Mouse (Mus musculus) spleen, adult 2 months (tissue): ENCODE data around the gene Ube2e1. TPM values are rescaled to one million over a fixed set of nuclear protein-coding genes. Genes with fewer than 3 reads are reported as not detected.

Experiments used
- DNase-seq, 2 experiments: peaks; one replicate each; pipeline versions ENCODE4 v3.0.0 to v3.0.0-alpha.2; 2012 to 2021; ENCODE audit warnings: low spot score in 2 of 2, low read depth in 1 of 2
- H3K27ac ChIP-seq: fragments of 200-500 bp; 2 replicates; pipeline ENCODE4 v1.5.1; 2012; ENCODE audit warnings: low read length, inconsistent platforms; ENCODE audit not compliant: insufficient read depth
- H3K27me3 ChIP-seq: fragments of 200-500 bp; 2 replicates; pipeline ENCODE4 v1.6.1; 2012; ENCODE audit warnings: mild to moderate bottlenecking, moderate library complexity, low read length, inconsistent platforms; ENCODE audit not compliant: control insufficient read depth, insufficient read depth
- H3K36me3 ChIP-seq: fragments of 200-500 bp; 2 replicates; pipeline ENCODE4 v1.6.1; 2012; ENCODE audit warnings: mild to moderate bottlenecking, low read length, inconsistent platforms; ENCODE audit not compliant: control insufficient read depth, insufficient read depth
- H3K4me1 ChIP-seq: fragments of 200-500 bp; 2 replicates; pipeline ENCODE4 v1.6.1; 2011; ENCODE audit warnings: inconsistent platforms; ENCODE audit not compliant: control insufficient read depth, insufficient read depth, insufficient read length
- H3K4me3 ChIP-seq: fragments of 200-500 bp; 2 replicates; pipeline ENCODE4 v1.5.1; 2011; ENCODE audit warnings: mild to moderate bottlenecking, inconsistent platforms; ENCODE audit not compliant: insufficient read depth, insufficient read length; ENCODE audit errors: extremely low read depth
- CTCF ChIP-seq: fragments of 200-500 bp; IDR thresholded peaks from 2 replicates; pipeline ENCODE4 v1.5.1; 2011; ENCODE audit warnings: mild to moderate bottlenecking, inconsistent platforms; ENCODE audit not compliant: insufficient read depth, insufficient read length, insufficient replicate concordance; ENCODE audit errors: extremely low read depth
- POLR2A ChIP-seq: fragments of 200-500 bp; IDR thresholded peaks from 2 replicates; pipeline ENCODE4 v1.6.1; 2011; ENCODE audit warnings: low read depth, low read length, inconsistent platforms
- WGBS: fragments of 180-500 bp; shearing (Covaris S2); methylation state at CpG from one replicate; pipeline ENCODE4 v1.1.7; 2018; 5-methylcytosine and 5-hydroxymethylcytosine counted together
- polyA plus RNA-seq: library from polyadenylated mRNA; depleted of rRNA; stranded (reverse); fragments of >200 nt; gene quantifications from 2 replicates; pipeline ENCODE4 v1.2.3, GENCODE M21; 2012

Gene Ube2e1
- polyA plus RNA-seq, 1 experiment: 12.7 TPM

- H3K36me3 ChIP-seq: peaks cover 6% of the 10 kb centered on the region
- peak overlapping the region; percentile 18; the same call in 1 of the 2 replicates for H3K4me3 ChIP-seq
- no peaks in the 10 kb centered on the region for H3K27me3 ChIP-seq
- peak overlapping the region; percentile 29; the same call in 1 of the 2 replicates for H3K27ac ChIP-seq
- TF ChIP-seq POLR2A (no peak), CTCF (no peak)
- 46% methylated on average over 36 of the region's 37 CpGs for WGBS
- peak in 1 of 2 experiments; percentile 7 for DNase-seq
- H3K4me1 ChIP-seq: peaks cover 9% of the 10 kb centered on the region
These were observed 4.5 kb downstream of the Ube2e1 start for GRCm38 (mm10) chr14:18326968-18327672.

GRCm38 (mm10) chr14:18317457-18318411, 13.9 kb downstream of the Ube2e1 start:
- 81% methylated on average over 11 of the region's 11 CpGs for WGBS
- TF ChIP-seq POLR2A: no peak
- TF ChIP-seq CTCF: no peak
- H3K27me3 ChIP-seq: no peaks in the 10 kb centered on the region

GRCm38 (mm10) chr14:18304165-18304564, 27.5 kb downstream of the Ube2e1 start:
- no peak for DNase-seq
- no peak overlapping the region for H3K4me3 ChIP-seq
- no peaks in the 10 kb centered on the region for H3K27me3 ChIP-seq
- H3K4me1 ChIP-seq: peaks cover 13% of the 10 kb centered on the region
- no peak for TF ChIP-seq POLR2A
- TF ChIP-seq CTCF: no peak
- no peak overlapping the region for H3K27ac ChIP-seq
- WGBS: 83% methylated on average over 5 of the region's 5 CpGs
- H3K36me3 ChIP-seq: no peaks in the 10 kb centered on the region

More at GRCm38 (mm10) chr14:18317457-18318411, 13.9 kb downstream of the Ube2e1 start:
- Histone ChIP-seq H3K27ac (no peak overlapping the region), H3K4me1 (no peaks in the 10 kb centered on the region), H3K4me3 (no peak overlapping the region), H3K36me3 (peaks cover 7% of the 10 kb centered on the region)
- DNase-seq: no peak

GRCm38 (mm10) chr14:18303262-18303661, 28.4 kb downstream of the Ube2e1 start:
- no peaks in the 10 kb centered on the region for H3K36me3 ChIP-seq
- DNase-seq: no peak
- peaks cover 13% of the 10 kb centered on the region for H3K4me1 ChIP-seq
- no peaks in the 10 kb centered on the region for H3K27me3 ChIP-seq
- no peak overlapping the region for H3K4me3 ChIP-seq
- H3K27ac ChIP-seq: no peak overlapping the region
- WGBS: 72% methylated on average over 4 of the region's 4 CpGs
- TF ChIP-seq POLR2A (no peak), CTCF (no peak)

- Histone ChIP-seq H3K4me3 (no peak overlapping the region), H3K27me3 (no peaks in the 10 kb centered on the region), H3K27ac (no peak overlapping the region), H3K36me3 (no peaks in the 10 kb centered on the region), H3K4me1 (peaks cover 13% of the 10 kb centered on the region)
- no peak for DNase-seq
- 80% methylated on average over 3 of the region's 3 CpGs for WGBS
- no peak for TF ChIP-seq CTCF
- no peak for TF ChIP-seq POLR2A
These were observed 28.9 kb downstream of the Ube2e1 start for GRCm38 (mm10) chr14:18302750-18303149.

- H3K27me3 ChIP-seq: no peaks in the 10 kb centered on the region
- 17% methylated on average over 3 of the region's 3 CpGs for WGBS
- peaks cover 13% of the 10 kb centered on the region for H3K4me1 ChIP-seq
- peak; percentile 14 to 19 for DNase-seq
- H3K27ac ChIP-seq: no peak overlapping the region
- H3K4me3 ChIP-seq: no peak overlapping the region
- TF ChIP-seq CTCF (no peak), POLR2A (no peak)
- no peaks in the 10 kb centered on the region for H3K36me3 ChIP-seq
These were observed 30.1 kb downstream of the Ube2e1 start for GRCm38 (mm10) chr14:18301591-18301990.
